Mouse (Mus musculus) gastrocnemius, adult 2 months (tissue): ENCODE results near the gene Cyp4f37. TPM values are rescaled to one million over a fixed set of nuclear protein-coding genes. Genes with fewer than 3 reads are reported as not detected.
"Not testable (repeated sequence)": the region's sequence is repeated elsewhere in the genome, so short reads cannot be mapped to it uniquely, and the experiment has no call there.

Experiments used
- DNase-seq: peaks from one replicate; pipeline ENCODE4 v3.0.0; 2022
- H3K27ac ChIP-seq: fragments of 200-600 bp; 2 replicates; pipeline ENCODE4 v1.8.1; 2022; ENCODE audit warnings: mild to moderate bottlenecking
- H3K4me3 ChIP-seq: fragments of 200-600 bp; 2 replicates; pipeline ENCODE4 v1.8.1; 2022; ENCODE audit warnings: mild to moderate bottlenecking, moderate library complexity
- CTCF ChIP-seq: fragments of 200-600 bp; IDR thresholded peaks from 2 replicates; pipeline ENCODE4 v1.8.1; 2022; ENCODE audit warnings: antibody characterized with exemption, mild to moderate bottlenecking, moderate library complexity
- intact Hi-C: fragments of 180-260 bp; cut with DNase I; formaldehyde crosslinking; loops from one replicate; pipeline ENCODE4 v1.15.1; 2025
- long read RNA-seq, 2 experiments: library from polyadenylated mRNA; stranded (forward); transcript quantifications; one replicate each; pipeline ENCODE4 v2.0.0; 2021
- total RNA-seq, 2 experiments: library from RNA; stranded (reverse); gene quantifications; 2 replicates each; pipeline ENCODE4 v1.2.3; 2021

Gene Cyp4f37
- not detected for total RNA-seq
- long read RNA-seq, experiment 1, result 0 reads
- long read RNA-seq, experiment 2, result 0 reads

DNA sequence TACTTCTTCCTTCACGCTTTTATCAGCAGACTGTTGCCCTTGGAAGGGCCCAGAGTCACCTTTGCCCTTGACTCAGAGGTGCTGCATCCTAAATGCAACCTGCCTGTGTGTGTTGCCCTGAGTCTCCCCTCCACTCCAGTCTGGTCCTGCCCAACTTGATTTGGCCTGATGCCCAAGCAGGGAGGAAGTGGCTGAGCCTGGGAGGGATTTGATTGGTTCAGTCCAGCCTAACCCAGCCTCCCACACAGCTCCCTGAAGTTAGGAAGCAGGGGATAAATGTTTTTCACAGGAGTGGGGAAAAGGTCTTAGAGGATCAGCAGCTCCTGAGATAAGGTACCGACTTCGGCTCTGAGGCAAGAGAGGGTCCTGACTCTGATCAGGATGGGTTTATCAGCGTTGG, at the start of gene Cyp4f37:
TSS of gene Cyp4f37 (plus strand) at position 292 of the 400 bp plus-strand sequence.
- intact Hi-C loops, H3K27ac ChIP-seq, DNase-seq, H3K4me3 ChIP-seq: not testable (repeated sequence)

DNA sequence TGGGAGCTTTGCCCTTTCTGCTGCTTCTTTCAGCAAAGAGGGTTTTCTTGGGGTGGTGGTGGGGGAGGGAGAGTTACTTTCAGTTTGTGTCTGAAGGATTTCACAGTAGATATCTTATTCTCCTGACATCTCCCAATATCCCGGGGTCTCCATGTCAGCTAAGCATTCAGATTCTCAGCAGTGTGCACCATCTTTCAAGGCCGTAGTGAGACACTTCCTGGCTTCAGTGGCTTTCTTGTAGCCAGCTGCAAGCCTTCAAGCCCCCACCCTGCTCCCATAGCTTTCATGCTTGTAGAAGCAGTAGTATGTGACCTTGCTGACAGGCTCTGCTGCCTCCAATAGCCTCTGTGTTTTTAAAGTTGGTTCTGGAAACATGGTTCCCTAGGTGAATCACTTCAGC, 47.8 kb upstream of the Cyp4f37 start:
- DNase-seq, H3K4me3 ChIP-seq, intact Hi-C loops, H3K27ac ChIP-seq: not testable (repeated sequence)

DNA sequence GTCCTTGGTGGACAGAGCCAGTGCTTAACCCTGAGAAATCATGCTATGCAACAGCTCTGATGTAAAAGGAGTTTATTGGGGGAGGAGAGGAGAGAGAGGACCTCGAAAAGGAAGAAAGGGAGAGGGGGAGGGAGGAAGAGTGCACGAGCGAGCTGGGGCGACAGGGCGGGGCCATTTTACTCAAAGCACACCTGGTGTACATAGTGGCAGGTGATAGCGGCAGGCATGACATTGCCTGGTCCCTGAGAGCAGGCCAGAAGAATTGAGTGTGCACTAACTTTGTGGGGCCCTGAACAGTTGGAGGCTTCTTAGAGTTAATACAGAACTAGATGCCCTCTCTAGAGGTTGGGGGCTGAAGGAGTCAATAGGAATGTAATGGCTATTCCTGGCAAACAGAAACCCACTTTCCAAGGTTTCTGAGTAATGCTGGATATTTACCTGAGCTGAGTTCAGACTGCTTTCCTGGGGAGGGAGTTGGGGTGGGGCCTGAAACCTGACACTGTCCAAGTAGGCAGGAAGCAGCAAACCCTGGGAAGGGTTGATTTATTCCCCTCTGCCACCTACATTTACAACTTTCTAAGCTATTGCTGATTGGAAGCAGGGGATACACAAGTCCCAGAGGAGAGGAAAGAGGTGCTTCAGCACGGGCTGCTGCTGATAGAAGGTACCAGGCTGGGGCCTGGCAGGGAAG, 43.5 kb upstream of the Cyp4f37 start:
- H3K4me3 ChIP-seq, result no peak overlapping the region
- intact Hi-C loops, result no loop called here
- H3K27ac ChIP-seq, result no peak overlapping the region
- no peak for TF ChIP-seq CTCF
- no peak for DNase-seq

DNA sequence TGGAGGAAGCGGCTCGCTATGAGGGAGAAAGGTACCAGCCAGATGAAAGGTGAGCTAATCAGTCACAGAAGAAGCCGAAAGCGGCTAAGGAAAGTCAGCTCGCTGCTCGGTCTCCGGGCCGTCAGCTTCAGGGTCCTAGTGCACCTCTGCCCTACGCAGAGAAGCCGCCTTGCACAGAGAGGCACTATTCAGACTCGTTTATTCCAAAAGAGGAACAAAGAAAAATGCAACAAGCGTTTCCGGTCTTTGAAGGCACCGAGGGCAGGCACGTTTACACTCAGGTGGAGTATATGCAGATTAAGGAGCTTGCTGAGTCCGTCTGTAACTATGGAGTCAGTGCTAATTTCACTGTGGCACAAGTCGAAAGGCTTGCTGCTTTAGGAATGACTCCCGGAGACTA, 24.6 kb upstream of the Cyp4f37 start:
- no peak for DNase-seq
- Histone ChIP-seq H3K27ac (no peak overlapping the region), H3K4me3 (no peak overlapping the region)
- TF ChIP-seq CTCF, result no peak
- intact Hi-C loops, result no loop called here

DNA sequence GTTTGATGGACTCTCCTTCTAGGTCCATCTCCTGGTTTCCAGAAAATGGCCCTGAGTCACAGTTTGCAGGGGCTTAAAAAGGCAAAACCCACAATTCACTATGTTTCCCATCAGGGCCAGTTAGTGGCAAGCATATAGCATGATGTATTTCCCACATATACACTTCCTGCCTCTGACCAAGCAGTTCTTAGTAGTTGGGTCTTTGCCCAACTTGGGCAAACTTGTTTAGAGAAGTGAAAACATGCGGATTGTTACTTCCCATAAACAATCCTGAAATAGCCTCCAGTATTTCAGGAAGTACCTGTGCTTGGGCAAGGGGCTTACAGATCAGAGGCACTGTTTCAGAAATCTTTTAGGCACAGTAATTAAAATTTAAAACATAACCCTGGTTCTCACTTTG, 13.1 kb upstream of the Cyp4f37 start:
- Histone ChIP-seq H3K4me3 (no peak overlapping the region), H3K27ac (no peak overlapping the region)
- no peak for TF ChIP-seq CTCF
- intact Hi-C loops, result no loop called here
- no peak for DNase-seq

DNA sequence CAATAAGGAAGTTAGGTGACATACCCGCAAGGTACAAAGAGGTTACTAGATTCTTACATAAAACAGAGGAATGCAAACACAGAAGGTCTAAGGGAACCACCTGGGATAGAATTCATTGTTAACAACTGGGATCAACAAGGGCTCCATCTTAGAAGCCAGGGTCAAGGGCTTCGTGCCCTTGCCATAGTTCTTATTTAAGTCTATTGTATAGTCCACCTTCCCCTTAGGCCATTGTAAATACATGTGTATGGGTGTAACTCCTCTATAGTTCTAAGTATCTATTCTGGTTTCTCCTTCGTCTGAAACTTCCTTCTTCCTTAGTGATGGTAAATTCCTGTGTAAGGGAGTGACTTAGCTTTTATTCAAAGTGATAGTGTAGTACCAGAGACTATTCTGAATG, 10.9 kb upstream of the Cyp4f37 start:
- DNase-seq, H3K27ac ChIP-seq, intact Hi-C loops, H3K4me3 ChIP-seq: not testable (repeated sequence)

DNA sequence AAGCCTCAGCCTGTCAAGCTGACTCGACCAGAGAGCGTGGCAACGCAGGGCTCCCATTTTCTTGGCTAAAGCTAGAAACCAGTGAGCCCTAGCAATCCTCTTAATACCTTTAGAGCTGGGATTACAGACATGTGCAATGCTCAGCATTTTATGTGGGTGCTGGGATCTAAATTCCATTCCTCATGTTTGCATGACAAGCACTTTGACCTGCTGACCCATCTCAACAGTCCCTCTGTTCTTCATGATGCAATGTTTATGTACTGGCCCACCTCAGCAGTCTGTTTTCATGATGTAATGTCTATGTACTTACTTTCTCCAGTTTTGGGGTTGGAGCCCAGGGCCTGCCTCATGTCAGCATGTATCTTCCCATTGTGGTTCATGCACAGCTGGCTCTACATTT, 10.2 kb upstream of the Cyp4f37 start:
- no peak for DNase-seq
- Histone ChIP-seq H3K4me3 (no peak overlapping the region), H3K27ac (no peak overlapping the region)
- no peak for TF ChIP-seq CTCF
- intact Hi-C loops, result no loop called here

DNA sequence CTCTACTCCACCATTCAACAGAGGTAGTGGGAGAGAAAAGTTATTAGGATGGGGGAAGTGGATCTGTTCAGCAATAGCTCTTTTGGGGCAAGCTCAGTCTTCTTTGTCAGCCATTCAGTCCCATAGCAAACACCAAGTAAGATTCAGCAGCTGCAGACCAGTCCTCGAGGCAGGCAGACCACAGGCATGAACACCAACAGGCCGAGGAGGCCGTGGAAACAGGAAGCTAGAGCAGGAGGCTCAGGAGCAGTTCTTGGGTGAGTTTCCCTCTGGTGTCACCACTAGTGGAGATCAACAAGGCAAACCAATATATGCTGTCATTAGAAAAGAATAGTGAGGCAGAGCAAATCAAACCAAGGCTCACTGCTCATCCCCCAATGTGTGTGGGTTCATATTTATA, 8.7 kb upstream of the Cyp4f37 start:
- no peak for DNase-seq
- Histone ChIP-seq H3K27ac (no peak overlapping the region), H3K4me3 (no peak overlapping the region)
- no peak for TF ChIP-seq CTCF
- intact Hi-C loops, result no loop called here

DNA sequence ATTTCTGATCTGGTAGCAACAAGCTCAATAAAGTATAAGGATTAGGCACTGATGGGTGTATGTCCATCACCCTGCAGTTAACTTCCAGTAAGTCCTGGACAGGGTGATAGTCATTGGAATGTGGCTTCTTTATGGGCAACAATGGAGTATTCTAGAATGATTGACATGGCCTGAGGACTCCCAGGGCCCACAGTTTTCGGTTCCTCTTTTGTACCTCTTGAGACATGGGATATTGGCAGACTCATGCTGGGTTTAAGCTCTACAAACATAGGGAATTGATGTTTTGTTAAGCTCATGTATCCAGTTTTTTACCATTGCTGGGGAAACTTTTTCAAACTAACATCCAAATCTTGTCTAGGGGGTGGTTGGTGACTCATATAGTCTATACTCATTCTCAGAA, 3.9 kb upstream of the Cyp4f37 start:
- no peak for TF ChIP-seq CTCF
- Histone ChIP-seq H3K27ac (no peak overlapping the region), H3K4me3 (no peak overlapping the region)
- no peak for DNase-seq
- intact Hi-C loops, result no loop called here

DNA sequence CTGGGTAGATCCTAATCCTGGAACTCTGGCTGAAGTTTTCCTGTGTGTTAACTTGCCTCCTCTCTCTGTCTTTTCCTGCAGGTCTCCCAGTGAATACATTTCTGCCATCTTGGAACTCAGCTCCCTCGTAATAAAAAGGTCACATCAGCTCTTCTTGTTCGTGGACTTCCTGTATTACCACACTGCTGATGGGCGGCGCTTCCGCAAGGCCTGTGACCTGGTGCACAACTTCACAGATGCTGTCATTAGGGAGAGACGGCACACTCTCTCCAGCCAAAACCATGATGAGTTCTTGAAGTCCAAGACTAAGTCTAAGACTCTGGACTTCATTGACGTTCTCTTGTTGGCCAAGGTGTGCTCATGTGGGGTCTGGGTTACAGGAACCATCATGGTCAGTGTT, 8.6 kb downstream of the Cyp4f37 start:
- not testable (repeated sequence) for DNase-seq, H3K27ac ChIP-seq, H3K4me3 ChIP-seq
- intact Hi-C loops, result loop anchor here (10.0 kb wide), 1 partner anchor 85 kb away; no protein-coding TSS in a partner anchor

DNA sequence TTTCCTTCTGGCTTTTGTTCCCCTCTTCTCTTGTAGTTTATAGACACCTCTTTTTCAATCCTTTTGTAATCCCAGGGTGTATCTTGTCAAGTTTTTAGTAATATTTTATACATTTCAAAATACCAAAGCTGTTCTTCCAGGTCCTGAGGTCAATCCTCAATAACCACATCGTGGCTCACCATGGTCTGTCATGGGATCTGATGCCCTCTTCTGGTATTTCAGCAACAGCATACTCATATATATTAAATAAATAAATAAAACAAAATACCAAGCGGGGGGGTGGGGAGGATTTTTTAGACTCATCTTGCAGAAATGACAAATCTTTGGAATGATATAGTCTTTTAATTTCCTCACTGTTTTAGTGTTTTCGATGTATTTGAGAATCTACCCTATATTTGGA, 10.8 kb downstream of the Cyp4f37 start:
- intact Hi-C loops, result loop anchor here (10.0 kb wide), 1 partner anchor 87 kb away; no protein-coding TSS in a partner anchor
- no peak overlapping the region for H3K4me3 ChIP-seq

DNA sequence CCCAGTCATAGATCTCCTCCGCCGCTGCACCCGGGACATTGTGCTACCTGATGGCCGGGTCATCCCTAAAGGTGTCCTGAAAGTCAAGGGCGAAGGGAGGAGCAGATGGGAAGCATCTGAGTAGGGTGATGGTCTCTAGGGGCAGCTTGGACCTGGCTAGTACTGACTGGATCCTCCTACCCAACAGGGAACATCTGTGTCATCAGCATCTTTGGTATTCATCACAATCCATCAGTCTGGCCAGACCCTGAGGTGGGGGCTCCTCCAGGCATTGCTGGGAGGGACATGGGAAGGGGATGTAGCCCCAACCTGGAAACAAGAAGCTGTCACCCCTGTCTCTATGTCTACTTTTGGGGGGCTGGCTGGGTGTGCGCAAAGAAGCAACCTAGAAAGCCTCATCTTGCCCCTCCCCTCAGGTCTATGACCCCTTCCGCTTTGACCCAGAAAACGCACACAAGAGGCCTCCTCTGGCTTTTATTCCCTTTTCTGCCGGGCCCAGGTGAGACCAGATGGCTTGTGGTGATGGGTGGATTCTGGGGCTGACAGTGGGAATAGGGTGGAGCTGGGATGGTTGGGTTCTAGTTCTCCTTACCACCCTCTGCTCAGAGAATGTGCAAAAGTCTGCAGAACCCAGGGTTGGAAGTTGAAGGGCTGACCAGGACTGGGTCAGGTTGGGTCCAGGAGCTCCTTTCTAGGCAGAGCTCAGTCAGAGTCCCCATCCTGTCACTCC, 13.3 kb downstream of the Cyp4f37 start:
- not testable (repeated sequence) for H3K27ac ChIP-seq, DNase-seq
- H3K4me3 ChIP-seq, result peak overlapping the region; percentile 54
- intact Hi-C loops, result loop anchor here (10.0 kb wide), 1 partner anchor 90 kb away; no protein-coding TSS in a partner anchor

More for the DNA sequence above, 10.8 kb downstream of the Cyp4f37 start:
- DNase-seq, result no peak
- no peak for TF ChIP-seq CTCF
- no peak overlapping the region for H3K27ac ChIP-seq

DNA sequence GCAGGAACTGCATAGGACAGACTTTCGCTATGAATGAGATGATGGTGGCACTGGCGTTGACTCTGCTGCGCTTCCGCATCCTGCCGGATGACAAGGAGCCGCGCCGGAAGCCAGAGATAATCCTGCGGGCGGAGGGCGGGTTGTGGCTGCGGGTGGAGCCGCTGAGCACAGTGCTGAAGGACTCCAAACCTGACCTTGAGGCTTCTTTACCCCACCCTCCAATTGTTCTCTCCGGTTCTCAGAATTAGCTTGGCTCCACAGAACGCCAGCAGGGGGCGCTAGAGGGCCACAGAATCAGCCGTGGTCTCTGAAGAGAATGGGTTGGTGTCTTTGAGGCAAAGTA, 13.8 kb downstream of the Cyp4f37 start:
- Histone ChIP-seq H3K4me3 (peak overlapping the region; percentile 54), H3K27ac (no peak overlapping the region)
- peak; percentile 76 for DNase-seq
- TF ChIP-seq CTCF, result peak; percentile 90
- intact Hi-C loops, result loop anchor here (5.0 to 10.0 kb wide), 2 partner anchors 90 to 317 kb away; no protein-coding TSS in a partner anchor
